Mouse (Mus musculus) stomach, embryonic 16.5 days (tissue): ENCODE data around the gene Gm10273. TPM values are rescaled to one million over a fixed set of nuclear protein-coding genes. Genes with fewer than 3 reads are reported as not detected.

Experiments used
- ATAC-seq: fragments of 200-750 bp; cut with Nextera tagmentation; 2 replicates; pipeline ENCODE4 v1.8.0; 2017; ENCODE audit warnings: moderate number of reproducible peaks, moderate TSS enrichment; ENCODE audit not compliant: insufficient read depth, low FRiP score
- H3K27ac ChIP-seq: fragments of 300-500 bp; sonication (generic); 2 replicates; pipeline ENCODE4 v1.5.1; 2014; ENCODE audit warnings: low read length
- H3K27me3 ChIP-seq: fragments of 300-500 bp; sonication (generic); 2 replicates; pipeline ENCODE4 v1.6.1; 2014; ENCODE audit warnings: low read length, control low read depth, mixed read lengths; ENCODE audit not compliant: control insufficient read depth, insufficient read depth
- H3K36me3 ChIP-seq: fragments of 300-500 bp; sonication (generic); 2 replicates; pipeline ENCODE4 v1.6.1; 2014; ENCODE audit warnings: low read length; ENCODE audit not compliant: control insufficient read depth, insufficient read depth
- H3K4me1 ChIP-seq: fragments of 300-500 bp; sonication (generic); 2 replicates; pipeline ENCODE4 v1.6.1; 2014; ENCODE audit warnings: low read length, control low read depth, mixed read lengths; ENCODE audit not compliant: control insufficient read depth, insufficient read depth
- H3K4me2 ChIP-seq: fragments of 300-500 bp; sonication (generic); 2 replicates; pipeline ENCODE4 v1.6.1; 2014; ENCODE audit warnings: low read depth, low read length, mixed read lengths
- H3K4me3 ChIP-seq: fragments of 300-500 bp; sonication (generic); replicated peaks from 2 replicates; pipeline ENCODE4 v1.5.1; 2014; ENCODE audit warnings: mild to moderate bottlenecking, low read length
- H3K9ac ChIP-seq: fragments of 300-500 bp; sonication (generic); 2 replicates; pipeline ENCODE4 v1.6.1; 2014; ENCODE audit warnings: low read length
- H3K9me3 ChIP-seq: fragments of 300-500 bp; sonication (generic); replicated peaks from 2 replicates; pipeline ENCODE4 v1.6.1; 2016; ENCODE audit warnings: low read length, control low read depth; ENCODE audit not compliant: control insufficient read depth
- WGBS: fragments of 180-500 bp; shearing (Covaris S2); extraction: QIAGEN DNeasy Blood & Tissue Kit; methylation state at CpG from one replicate; pipeline ENCODE4 v1.1.7; 2014; 5-methylcytosine and 5-hydroxymethylcytosine counted together
- polyA plus RNA-seq: library from polyadenylated mRNA; unstranded; fragments of >200 nt; fragmentation: Nextera tagmentation; extraction: Ambion mirVana; gene quantifications from 2 replicates; pipeline ENCODE4 v1.2.1, GENCODE M21; 2015

The Gm10273 gene
- polyA plus RNA-seq, 1 experiment from 2014 or later: 7.2 TPM

GRCm38 (mm10) chr10:59413711-59414110, 18.3 kb downstream of the Gm10273 start:
- no peak for ATAC-seq
- H3K36me3 ChIP-seq: no peaks in the 10 kb centered on the region
- H3K27me3 ChIP-seq: no peaks in the 10 kb centered on the region
- 92% methylated on average over 4 of the region's 4 CpGs for WGBS
- no peak overlapping the region for H3K4me2 ChIP-seq
- H3K9ac ChIP-seq: no peak overlapping the region
- no peak overlapping the region for H3K27ac ChIP-seq
- no peak overlapping the region for H3K4me3 ChIP-seq
- H3K4me1 ChIP-seq: no peaks in the 10 kb centered on the region
- H3K9me3 ChIP-seq: no peaks in the 10 kb centered on the region

- Histone ChIP-seq H3K9me3 (no peaks in the 10 kb centered on the region), H3K4me1 (no peaks in the 10 kb centered on the region), H3K27ac (no peak overlapping the region), H3K4me2 (no peak overlapping the region), H3K27me3 (no peaks in the 10 kb centered on the region), H3K36me3 (no peaks in the 10 kb centered on the region), H3K9ac (no peak overlapping the region), H3K4me3 (no peak overlapping the region)
- ATAC-seq: no peak
- 72% methylated on average over 3 of the region's 3 CpGs for WGBS
Observed at GRCm38 (mm10) chr10:59416623-59417022, 21.2 kb downstream of the Gm10273 start.

- Histone ChIP-seq H3K4me1 (no peaks in the 10 kb centered on the region), H3K27ac (no peak overlapping the region), H3K9ac (no peak overlapping the region), H3K36me3 (no peaks in the 10 kb centered on the region), H3K4me3 (no peak overlapping the region), H3K4me2 (no peak overlapping the region), H3K9me3 (no peaks in the 10 kb centered on the region), H3K27me3 (no peaks in the 10 kb centered on the region)
- WGBS: 79% methylated on average over 4 of the region's 4 CpGs
- ATAC-seq: no peak
Observed at GRCm38 (mm10) chr10:59419516-59419915, 24.1 kb downstream of the Gm10273 start.

- no peak overlapping the region for H3K27ac ChIP-seq
- no peak overlapping the region for H3K9ac ChIP-seq
- ATAC-seq: no peak
- no peaks in the 10 kb centered on the region for H3K36me3 ChIP-seq
- 49% methylated on average over 3 of the region's 3 CpGs for whole genome bisulfite sequencing
- H3K4me2 ChIP-seq: no peak overlapping the region
- H3K4me1 ChIP-seq: no peaks in the 10 kb centered on the region
- no peaks in the 10 kb centered on the region for H3K27me3 ChIP-seq
- no peak overlapping the region for H3K4me3 ChIP-seq
- H3K9me3 ChIP-seq: no peaks in the 10 kb centered on the region
Observed at GRCm38 (mm10) chr10:59424453-59424852, 29.0 kb downstream of the Gm10273 start.

- no peaks in the 10 kb centered on the region for H3K27me3 ChIP-seq
- no peak overlapping the region for H3K9ac ChIP-seq
- no peak overlapping the region for H3K4me3 ChIP-seq
- no peak for ATAC-seq
- 70% methylated on average over 7 of the region's 7 CpGs for WGBS
- H3K27ac ChIP-seq: no peak overlapping the region
- H3K9me3 ChIP-seq: no peaks in the 10 kb centered on the region
- no peaks in the 10 kb centered on the region for H3K36me3 ChIP-seq
- no peak overlapping the region for H3K4me2 ChIP-seq
- no peaks in the 10 kb centered on the region for H3K4me1 ChIP-seq
Observed at GRCm38 (mm10) chr10:59425369-59425768, 29.9 kb downstream of the Gm10273 start.

GRCm38 (mm10) chr10:59426371-59426770, 30.9 kb downstream of the Gm10273 start:
- 44% methylated on average over 4 of the region's 4 CpGs for WGBS
- no peaks in the 10 kb centered on the region for H3K36me3 ChIP-seq

GRCm38 (mm10) chr10:59429448-59430135, 34.2 kb downstream of the Gm10273 start:
- Histone ChIP-seq H3K4me2 (no peak overlapping the region), H3K4me3 (no peak overlapping the region), H3K9ac (no peak overlapping the region), H3K9me3 (no peaks in the 10 kb centered on the region), H3K27me3 (no peaks in the 10 kb centered on the region), H3K36me3 (no peaks in the 10 kb centered on the region), H3K4me1 (no peaks in the 10 kb centered on the region), H3K27ac (no peak overlapping the region)
- 72% methylated on average over 16 of the region's 16 CpGs for WGBS
- ATAC-seq: no peak

More at GRCm38 (mm10) chr10:59426371-59426770, 30.9 kb downstream of the Gm10273 start:
- Histone ChIP-seq H3K27me3 (no peaks in the 10 kb centered on the region), H3K27ac (no peak overlapping the region), H3K9ac (no peak overlapping the region), H3K9me3 (no peaks in the 10 kb centered on the region), H3K4me2 (no peak overlapping the region), H3K4me3 (no peak overlapping the region), H3K4me1 (no peaks in the 10 kb centered on the region)
- no peak for ATAC-seq

GRCm38 (mm10) chr10:59430701-59431218, 35.3 kb downstream of the Gm10273 start:
- Histone ChIP-seq H3K4me2 (no peak overlapping the region), H3K9me3 (no peaks in the 10 kb centered on the region), H3K36me3 (no peaks in the 10 kb centered on the region), H3K27ac (no peak overlapping the region), H3K4me1 (no peaks in the 10 kb centered on the region), H3K9ac (no peak overlapping the region), H3K27me3 (no peaks in the 10 kb centered on the region), H3K4me3 (no peak overlapping the region)
- ATAC-seq: no peak
- WGBS: 49% methylated on average over 6 of the region's 6 CpGs

- Histone ChIP-seq H3K9me3 (no peaks in the 10 kb centered on the region), H3K27ac (no peak overlapping the region), H3K4me3 (no peak overlapping the region), H3K36me3 (no peaks in the 10 kb centered on the region), H3K27me3 (no peaks in the 10 kb centered on the region), H3K4me2 (no peak overlapping the region), H3K4me1 (peaks cover 6% of the 10 kb centered on the region; the same call in 1 of the 2 replicates), H3K9ac (no peak overlapping the region)
- ATAC-seq: no peak
- WGBS: 94% methylated on average over 18 of the region's 18 CpGs
Observed at GRCm38 (mm10) chr10:59435746-59436145, 40.3 kb downstream of the Gm10273 start.
